Mouse (Mus musculus): ENCODE results near the gene Hivep3. TPM values are rescaled to one million over a fixed set of nuclear protein-coding genes. Genes with fewer than 3 reads are reported as not detected.

Gene Hivep3
- polyA plus RNA-seq, 1 experiment: 1.4 TPM

GRCm38 (mm10) chr4:119947232-119948162 is 213.9 kb downstream of the Hivep3 start:
- H3K36me3 ChIP-seq (ENCODE audit: control insufficient read depth, insufficient read depth): no peaks in the 10 kb centered on the region
- no peak overlapping the region for H3K4me3 ChIP-seq (ENCODE audit: insufficient read depth, poor library complexity, severe bottlenecking)
- no peak for TF ChIP-seq CTCF (IDR thresholded peaks at IDR 0.05; ENCODE audit: control insufficient read depth, insufficient read depth, insufficient read length)
- TF ChIP-seq MYOG (IDR thresholded peaks at IDR 0.05; ENCODE audit: control insufficient read depth, extremely low read depth, insufficient read length): no peak
- no peak for TF ChIP-seq MYOD1 (IDR thresholded peaks at IDR 0.05; ENCODE audit: control insufficient read depth, insufficient read length, low read depth)
- no peak for TF ChIP-seq USF1 (IDR thresholded peaks at IDR 0.05; ENCODE audit: low read depth)
- no peak for TF ChIP-seq CEBPB (IDR thresholded peaks at IDR 0.05; ENCODE audit: low read depth)
- no peak for TF ChIP-seq MAX (IDR thresholded peaks at IDR 0.05)
- no peak overlapping the region for H3ac ChIP-seq (ENCODE audit: control insufficient read depth, insufficient read length, low read depth)
- no peaks in the 10 kb centered on the region for H3K79me3 ChIP-seq (ENCODE audit: low read depth)
- no peaks in the 10 kb centered on the region for H3K79me2 ChIP-seq (ENCODE audit: control insufficient read depth, insufficient read depth)
- no peaks in the 10 kb centered on the region for H3K27me3 ChIP-seq (ENCODE audit: control insufficient read depth, insufficient read depth, insufficient read length)

- no peaks in the 10 kb centered on the region for H3K36me3 ChIP-seq (ENCODE audit: control insufficient read depth, insufficient read depth)
- H3K79me2 ChIP-seq (ENCODE audit: control insufficient read depth, insufficient read depth): no peaks in the 10 kb centered on the region
- H3K4me3 ChIP-seq (ENCODE audit: insufficient read depth, poor library complexity, severe bottlenecking): no peak overlapping the region
- TF ChIP-seq CTCF (IDR thresholded peaks at IDR 0.05; ENCODE audit: control insufficient read depth, insufficient read depth, insufficient read length) (no peak), MAX (IDR thresholded peaks at IDR 0.05) (no peak), FOSL1 (IDR thresholded peaks at IDR 0.05; ENCODE audit: insufficient read depth, low read length, poor library complexity, severe bottlenecking) (no peak), CEBPB (IDR thresholded peaks at IDR 0.05; ENCODE audit: low read depth) (no peak), MYOD1 (IDR thresholded peaks at IDR 0.05; ENCODE audit: control insufficient read depth, insufficient read length, low read depth) (no peak), USF1 (IDR thresholded peaks at IDR 0.05; ENCODE audit: low read depth) (no peak), MYOG (IDR thresholded peaks at IDR 0.05; ENCODE audit: control insufficient read depth, extremely low read depth, insufficient read length) (no peak)
- no peak overlapping the region for H3ac ChIP-seq (ENCODE audit: control insufficient read depth, insufficient read length, low read depth)
- H3K27me3 ChIP-seq (ENCODE audit: control insufficient read depth, insufficient read depth, insufficient read length): no peaks in the 10 kb centered on the region
- no peaks in the 10 kb centered on the region for H3K79me3 ChIP-seq (ENCODE audit: low read depth)
These were observed 214.8 kb downstream of the Hivep3 start for GRCm38 (mm10) chr4:119948406-119948805.

- Histone ChIP-seq H3ac (ENCODE audit: control insufficient read depth, insufficient read length, low read depth) (no peak overlapping the region), H3K4me3 (ENCODE audit: insufficient read depth, poor library complexity, severe bottlenecking) (no peak overlapping the region), H3K36me3 (ENCODE audit: control insufficient read depth, insufficient read depth) (no peaks in the 10 kb centered on the region), H3K79me3 (ENCODE audit: low read depth) (no peaks in the 10 kb centered on the region), H3K27me3 (ENCODE audit: control insufficient read depth, insufficient read depth, insufficient read length) (no peaks in the 10 kb centered on the region), H3K79me2 (ENCODE audit: control insufficient read depth, insufficient read depth) (no peaks in the 10 kb centered on the region)
- TF ChIP-seq MAX (IDR thresholded peaks at IDR 0.05) (no peak), CTCF (IDR thresholded peaks at IDR 0.05; ENCODE audit: control insufficient read depth, insufficient read depth, insufficient read length) (no peak), CEBPB (IDR thresholded peaks at IDR 0.05; ENCODE audit: low read depth) (no peak), FOSL1 (IDR thresholded peaks at IDR 0.05; ENCODE audit: insufficient read depth, low read length, poor library complexity, severe bottlenecking) (no peak), MYOG (IDR thresholded peaks at IDR 0.05; ENCODE audit: control insufficient read depth, extremely low read depth, insufficient read length) (no peak), USF1 (IDR thresholded peaks at IDR 0.05; ENCODE audit: low read depth) (no peak), MYOD1 (IDR thresholded peaks at IDR 0.05; ENCODE audit: control insufficient read depth, insufficient read length, low read depth) (peak; percentile 69)
These were observed 215.5 kb downstream of the Hivep3 start for GRCm38 (mm10) chr4:119948922-119949614.

GRCm38 (mm10) chr4:119950181-119950580 is 216.6 kb downstream of the Hivep3 start:
- Histone ChIP-seq H3ac (ENCODE audit: control insufficient read depth, insufficient read length, low read depth) (no peak overlapping the region), H3K79me3 (ENCODE audit: low read depth) (no peaks in the 10 kb centered on the region), H3K36me3 (ENCODE audit: control insufficient read depth, insufficient read depth) (no peaks in the 10 kb centered on the region), H3K27me3 (ENCODE audit: control insufficient read depth, insufficient read depth, insufficient read length) (no peaks in the 10 kb centered on the region), H3K79me2 (ENCODE audit: control insufficient read depth, insufficient read depth) (no peaks in the 10 kb centered on the region), H3K4me3 (ENCODE audit: insufficient read depth, poor library complexity, severe bottlenecking) (no peak overlapping the region)
- TF ChIP-seq MAX (IDR thresholded peaks at IDR 0.05): no peak
- TF ChIP-seq FOSL1 (IDR thresholded peaks at IDR 0.05; ENCODE audit: insufficient read depth, low read length, poor library complexity, severe bottlenecking): no peak
- TF ChIP-seq CEBPB (IDR thresholded peaks at IDR 0.05; ENCODE audit: low read depth): no peak
- TF ChIP-seq CTCF (IDR thresholded peaks at IDR 0.05; ENCODE audit: control insufficient read depth, insufficient read depth, insufficient read length): no peak
- TF ChIP-seq MYOD1 (IDR thresholded peaks at IDR 0.05; ENCODE audit: control insufficient read depth, insufficient read length, low read depth): no peak
- no peak for TF ChIP-seq MYOG (IDR thresholded peaks at IDR 0.05; ENCODE audit: control insufficient read depth, extremely low read depth, insufficient read length)
- no peak for TF ChIP-seq USF1 (IDR thresholded peaks at IDR 0.05; ENCODE audit: low read depth)

GRCm38 (mm10) chr4:119951081-119951480 is 217.5 kb downstream of the Hivep3 start:
- no peak overlapping the region for H3ac ChIP-seq (ENCODE audit: control insufficient read depth, insufficient read length, low read depth)
- H3K36me3 ChIP-seq (ENCODE audit: control insufficient read depth, insufficient read depth): no peaks in the 10 kb centered on the region
- no peaks in the 10 kb centered on the region for H3K79me2 ChIP-seq (ENCODE audit: control insufficient read depth, insufficient read depth)
- no peak overlapping the region for H3K4me3 ChIP-seq (ENCODE audit: insufficient read depth, poor library complexity, severe bottlenecking)
- H3K27me3 ChIP-seq (ENCODE audit: control insufficient read depth, insufficient read depth, insufficient read length): no peaks in the 10 kb centered on the region
- TF ChIP-seq MYOD1 (IDR thresholded peaks at IDR 0.05; ENCODE audit: control insufficient read depth, insufficient read length, low read depth) (no peak), USF1 (IDR thresholded peaks at IDR 0.05; ENCODE audit: low read depth) (no peak), CTCF (IDR thresholded peaks at IDR 0.05; ENCODE audit: control insufficient read depth, insufficient read depth, insufficient read length) (no peak), MAX (IDR thresholded peaks at IDR 0.05) (no peak), FOSL1 (IDR thresholded peaks at IDR 0.05; ENCODE audit: insufficient read depth, low read length, poor library complexity, severe bottlenecking) (no peak), MYOG (IDR thresholded peaks at IDR 0.05; ENCODE audit: control insufficient read depth, extremely low read depth, insufficient read length) (no peak), CEBPB (IDR thresholded peaks at IDR 0.05; ENCODE audit: low read depth) (no peak)
- H3K79me3 ChIP-seq (ENCODE audit: low read depth): no peaks in the 10 kb centered on the region
